Comparison of ENCODE assay signal across 8 mouse cellular contexts in the genomic region with DNA sequence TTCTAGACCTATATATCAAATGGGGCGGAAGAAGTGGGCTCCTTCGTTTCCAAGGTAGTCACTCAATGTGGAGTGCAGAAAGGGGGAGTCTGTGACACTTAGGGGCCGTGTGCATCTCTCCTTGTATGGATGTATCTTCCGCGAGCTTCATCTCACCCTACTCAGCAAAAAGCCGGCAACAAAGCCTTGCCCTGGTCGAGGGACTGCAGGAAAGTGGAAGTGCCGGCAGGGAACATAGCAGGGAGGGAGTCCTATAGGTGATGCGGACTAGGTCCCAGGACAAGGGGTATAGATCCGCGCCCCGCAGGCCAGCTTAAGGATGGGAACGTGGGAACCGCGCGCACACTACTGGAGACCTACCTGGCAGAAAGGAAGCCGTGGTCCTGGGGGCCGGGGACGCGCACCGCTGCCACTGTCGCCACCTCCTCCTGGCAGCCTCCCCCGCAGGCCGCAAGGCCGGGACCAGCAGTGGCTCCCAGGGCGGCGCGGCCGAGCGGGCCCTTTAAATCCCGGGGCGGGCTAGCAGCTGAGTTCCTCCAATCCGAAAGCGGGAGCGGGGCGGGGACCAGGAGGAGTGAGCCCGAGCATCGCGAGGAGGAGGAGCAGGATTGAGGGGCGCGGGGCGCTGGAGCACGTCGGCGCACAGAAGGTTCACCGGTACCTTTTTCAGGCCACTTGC. TPM values are rescaled to one million over a fixed set of nuclear protein-coding genes. Genes with fewer than 3 reads are reported as not detected.
A peak's percentile ranks its signal among the peaks of the same experiment; 100 is the strongest.
DNase-seq lines count a peak whose midpoint lies in the region; ATAC-seq and TF ChIP-seq lines count a peak whose summit lies in the region.

Gene Porcn, minus strand, starts transcription at position 511 of the 679 bp plus-strand sequence.

- peak; percentile 66 for ATAC-seq in G1E (ENCODE audit: extremely low read depth, insufficient number of reproducible peaks, low FRiP score, poor library complexity, severe bottlenecking)
- ATAC-seq in forebrain, embryonic 14.5 days: peak; percentile 98
- ATAC-seq in heart, postnatal 0 days (ENCODE audit: insufficient read depth, low read depth): peak; percentile 90
- ATAC-seq in liver, postnatal 0 days: peak; percentile 98
- ATAC-seq in neural tube, embryonic 15.5 days (ENCODE audit: low FRiP score): peak; percentile 96

- TF ChIP-seq CTCF in G1E (IDR thresholded peaks at IDR 0.05; ENCODE audit: low read depth, low read length): no peak
- TF ChIP-seq CTCF in heart, postnatal 0 days (IDR thresholded peaks at IDR 0.05; ENCODE audit: low read depth): no peak
- TF ChIP-seq CTCF in liver, postnatal 0 days (IDR thresholded peaks at IDR 0.05; ENCODE audit: low read depth): no peak

- peaks cover 4% of the 10 kb centered on the region; the same call in 1 of the 2 replicates for H3K27me3 ChIP-seq in G1E (ENCODE audit: insufficient read depth, low read length)
- H3K27me3 ChIP-seq in forebrain, embryonic 14.5 days (replicated peaks; ENCODE audit: control insufficient read depth, insufficient read depth, low read length): no peaks in the 10 kb centered on the region
- no peaks in the 10 kb centered on the region for H3K27me3 ChIP-seq in heart, postnatal 0 days (ENCODE audit: control insufficient read depth, insufficient read depth, low read length)
- no peaks in the 10 kb centered on the region for H3K27me3 ChIP-seq in liver, postnatal 0 days (ENCODE audit: insufficient read depth, low read length)
- H3K27me3 ChIP-seq in neural tube, embryonic 15.5 days (replicated peaks): no peaks in the 10 kb centered on the region

- 28% methylated on average over 44 of the region's 46 CpGs for WGBS in forebrain, embryonic 14.5 days
- 14% methylated on average over 41 of the region's 46 CpGs for WGBS in heart, postnatal 0 days
- WGBS in liver, postnatal 0 days (ENCODE audit: insufficient replicate concordance): 13% methylated on average over 38 of the region's 46 CpGs
- 11% methylated on average over 46 of the region's 46 CpGs for WGBS in neural tube, embryonic 15.5 days

- no peaks in the 10 kb centered on the region for H3K9me3 ChIP-seq in G1E (replicated peaks)
- H3K9me3 ChIP-seq in forebrain, embryonic 14.5 days (replicated peaks; ENCODE audit: control insufficient read depth, low read length): no peaks in the 10 kb centered on the region
- no peaks in the 10 kb centered on the region for H3K9me3 ChIP-seq in heart, postnatal 0 days (replicated peaks; ENCODE audit: control insufficient read depth, low read length)
- H3K9me3 ChIP-seq in liver, postnatal 0 days (ENCODE audit: low read length): no peaks in the 10 kb centered on the region
- no peaks in the 10 kb centered on the region for H3K9me3 ChIP-seq in neural tube, embryonic 15.5 days (replicated peaks)

- peaks cover 25% of the 10 kb centered on the region for H3K4me1 ChIP-seq in G1E (ENCODE audit: insufficient read depth, low read depth, low read length)
- H3K4me1 ChIP-seq in forebrain, embryonic 14.5 days (ENCODE audit: control insufficient read depth, insufficient read depth, low read length): no peaks in the 10 kb centered on the region
- H3K4me1 ChIP-seq in heart, postnatal 0 days (ENCODE audit: control insufficient read depth, insufficient read depth): no peaks in the 10 kb centered on the region
- no peaks in the 10 kb centered on the region for H3K4me1 ChIP-seq in liver, postnatal 0 days (ENCODE audit: insufficient read depth)
- H3K4me1 ChIP-seq in neural tube, embryonic 15.5 days: peaks cover 7% of the 10 kb centered on the region

- TF ChIP-seq EP300 in heart, postnatal 0 days (IDR thresholded peaks at IDR 0.05; ENCODE audit: low read depth): no peak
- no peak for TF ChIP-seq EP300 in liver, postnatal 0 days (IDR thresholded peaks at IDR 0.05; ENCODE audit: low read depth)

- peak within 1 kb of the TSS; percentile 73 for H3K9ac ChIP-seq in forebrain, embryonic 14.5 days (ENCODE audit: low read length)
- H3K9ac ChIP-seq in heart, postnatal 0 days (replicated peaks; ENCODE audit: low read depth, low read length): peak within 1 kb of the TSS; percentile 53
- H3K9ac ChIP-seq in liver, postnatal 0 days (replicated peaks): peak within 1 kb of the TSS; percentile 18; the same call in 1 of the 2 replicates
- peak within 1 kb of the TSS; percentile 55 for H3K9ac ChIP-seq in neural tube, embryonic 15.5 days (replicated peaks)

- peak within 1 kb of the TSS; percentile 72 for H3K4me3 ChIP-seq in G1E (ENCODE audit: low read depth, low read length)
- H3K4me3 ChIP-seq in forebrain, embryonic 14.5 days (ENCODE audit: low read depth, low read length): peak within 1 kb of the TSS; percentile 48
- H3K4me3 ChIP-seq in heart, postnatal 0 days (ENCODE audit: low read depth, low read length): peak within 1 kb of the TSS; percentile 59
- peak within 1 kb of the TSS; percentile 41 for H3K4me3 ChIP-seq in liver, postnatal 0 days (ENCODE audit: low read depth, low read length)
- H3K4me3 ChIP-seq in neural tube, embryonic 15.5 days (replicated peaks): peak within 1 kb of the TSS; percentile 57

- H3K36me3 ChIP-seq in G1E (replicated peaks): no peaks in the 10 kb centered on the region
- H3K36me3 ChIP-seq in forebrain, embryonic 14.5 days (ENCODE audit: control insufficient read depth, insufficient read depth, low read length): no peaks in the 10 kb centered on the region
- H3K36me3 ChIP-seq in heart, postnatal 0 days (replicated peaks; ENCODE audit: control insufficient read depth, insufficient read depth, low read length): no peaks in the 10 kb centered on the region
- no peaks in the 10 kb centered on the region for H3K36me3 ChIP-seq in liver, postnatal 0 days (replicated peaks; ENCODE audit: insufficient read depth, low read length)
- H3K36me3 ChIP-seq in neural tube, embryonic 15.5 days: no peaks in the 10 kb centered on the region

- no peak within 1 kb of the TSS; the same call in 1 of the 2 replicates for H3K27ac ChIP-seq in forebrain, embryonic 14.5 days (ENCODE audit: low read depth, low read length)
- H3K27ac ChIP-seq in heart, postnatal 0 days (ENCODE audit: low read depth): no peak within 1 kb of the TSS
- H3K27ac ChIP-seq in liver, postnatal 0 days (ENCODE audit: low read depth): no peak within 1 kb of the TSS
- H3K27ac ChIP-seq in neural tube, embryonic 15.5 days (replicated peaks): peak within 1 kb of the TSS; percentile 79

- H3K4me2 ChIP-seq in forebrain, embryonic 14.5 days (ENCODE audit: low read length): peak within 1 kb of the TSS; percentile 56
- H3K4me2 ChIP-seq in heart, postnatal 0 days (ENCODE audit: low read depth, low read length): peak within 1 kb of the TSS; percentile 82
- H3K4me2 ChIP-seq in liver, postnatal 0 days (ENCODE audit: low read depth, low read length): peak within 1 kb of the TSS; percentile 68
- H3K4me2 ChIP-seq in neural tube, embryonic 15.5 days: peak within 1 kb of the TSS; percentile 61

- DNase-seq in G1E (ENCODE audit: low spot score): peak; percentile 84
- peak; percentile 93 for DNase-seq in cerebellum, adult 11-12 months
- DNase-seq in forebrain, embryonic 14.5 days (ENCODE audit: low spot score): peak; percentile 89
- DNase-seq in heart, postnatal 0 days (ENCODE audit: low spot score): peak; percentile 27
- DNase-seq in kidney, postnatal 4 days: peak; percentile 85 to 91
- DNase-seq in liver, postnatal 0 days: peak; percentile 79
- DNase-seq in testis, postnatal 14 days (ENCODE audit: low spot score): peak; percentile 77

RNA-seq across cellular contexts. Expression of gene Porcn, which starts in this region (rescaled TPM):
- total RNA-seq in G1E (2014; fragmentation: Nextera tagmentation): 4.6 and 5.5 TPM in 2 replicates
- 0.22 and 0.81 TPM in 2 replicates for total RNA-seq in G1E (2017)
- 2.6 and 2.7 TPM in 2 replicates for polyA plus RNA-seq in G1E (2012)
- polyA plus RNA-seq in forebrain, embryonic 14.5 days (2014; fragmentation: Nextera tagmentation; extraction: Ambion mirVana): 35.4 and 42.0 TPM in 2 replicates
- 1.6 and 5.6 TPM in 2 replicates for total RNA-seq in heart, postnatal 0 days (2014; rRNA removed; ENCODE audit: low replicate concordance)
- polyA plus RNA-seq in heart, postnatal 0 days (2015; fragmentation: Nextera tagmentation; extraction: Ambion mirVana): 2.5 and 2.9 TPM in 2 replicates
- polyA plus RNA-seq in liver, postnatal 0 days (2015; fragmentation: Nextera tagmentation; extraction: Ambion mirVana): 1.5 and 1.9 TPM in 2 replicates
- polyA plus RNA-seq in neural tube, embryonic 15.5 days (2015; fragmentation: Nextera tagmentation; extraction: Ambion mirVana): 41.9 and 48.9 TPM in 2 replicates

Comparison
In these comparisons a context has a peak if more than half of its experiments do, and no peak if none do; other contexts are left out.
1. DNase-seq: peak in every context shown above with its lines; median percentile 93 in cerebellum, adult 11-12 months; 89 in forebrain, embryonic 14.5 days; 88 in kidney, postnatal 4 days; 84 in G1E; 79 in liver, postnatal 0 days; 77 in testis, postnatal 14 days; 27 in heart, postnatal 0 days.
2. H3K9ac ChIP-seq: peak in every context shown above with its lines; median percentile 73 in forebrain, embryonic 14.5 days; 55 in neural tube, embryonic 15.5 days; 53 in heart, postnatal 0 days; 18 in liver, postnatal 0 days.